Mouse (Mus musculus): Measurements from ENCODE around the gene Syncrip. TPM values are rescaled to one million over a fixed set of nuclear protein-coding genes. Genes with fewer than 3 reads are reported as not detected.

Gene Syncrip
- total and polyA plus RNA-seq, 3 experiments, result 125 to 162 (median 153) TPM

- Histone ChIP-seq H3K27ac (ENCODE audit: control insufficient read depth, low read depth, low read length) (peak overlapping the region; percentile 1; the same call in 1 of the 2 replicates), H3K9ac (ENCODE audit: control insufficient read depth, low read depth, low read length, poor library complexity, severe bottlenecking) (peak overlapping the region; percentile 39; the same call in 1 of the 2 replicates), H3K79me2 (ENCODE audit: control insufficient read depth, insufficient read depth, low read length, poor library complexity) (peaks cover 25% of the 10 kb centered on the region), H3K4me1 (ENCODE audit: control insufficient read depth in 1 of 2, insufficient read depth in 2 of 2, low read length in 2 of 2) (peaks cover 2 to 13% of the 10 kb centered on the region in 2 experiments), H3K9me3 (replicated peaks; ENCODE audit: insufficient read depth, low read length) (no peaks in the 10 kb centered on the region), H3K27me3 (ENCODE audit: control insufficient read depth in 1 of 2, insufficient read depth in 2 of 2, low read length in 2 of 2) (no peaks in the 10 kb centered on the region), H3K4me3 (ENCODE audit: control insufficient read depth in 1 of 2, insufficient read depth in 1 of 2, low read depth in 2 of 2, low read length in 2 of 2) (no peak overlapping the region), H3K36me3 (ENCODE audit: control insufficient read depth in 1 of 2, insufficient read depth in 2 of 2, low read length in 2 of 2) (peaks cover 4 to 26% of the 10 kb centered on the region in 2 experiments)
- DNase-seq (ENCODE audit: low read depth, low spot score), result no peak
- TF ChIP-seq CTCF (IDR thresholded peaks at IDR 0.05 in 2 of 3, conservative IDR thresholded peaks at IDR 0.05 in 1 of 3; ENCODE audit: control insufficient read depth in 1 of 3, insufficient read depth in 1 of 3, low read depth in 2 of 3, low read length in 3 of 3, poor library complexity in 1 of 3, severe bottlenecking in 1 of 3) (peak; percentile 8 to 44 (median 17); a peak in 4 of 6 replicates), ZMIZ1 (IDR thresholded peaks at IDR 0.05; ENCODE audit: low read depth, low read length) (no peak), MXI1 (IDR thresholded peaks at IDR 0.05; ENCODE audit: low read depth, low read length) (no peak), POLR2A (IDR thresholded peaks at IDR 0.05; ENCODE audit: control insufficient read depth in 1 of 2, insufficient read depth in 1 of 2, low read depth in 1 of 2, low read length in 2 of 2, poor library complexity in 1 of 2) (no peak), TCF12 (IDR thresholded peaks at IDR 0.05; ENCODE audit: low read depth, low read length) (no peak), CHD2 (IDR thresholded peaks at IDR 0.05; ENCODE audit: low read length) (no peak), MAZ (IDR thresholded peaks at IDR 0.05; ENCODE audit: low read depth, low read length) (no peak)
These were observed 42.0 kb upstream of the Syncrip start for GRCm38 (mm10) chr9:88524367-88524766.

DNA sequence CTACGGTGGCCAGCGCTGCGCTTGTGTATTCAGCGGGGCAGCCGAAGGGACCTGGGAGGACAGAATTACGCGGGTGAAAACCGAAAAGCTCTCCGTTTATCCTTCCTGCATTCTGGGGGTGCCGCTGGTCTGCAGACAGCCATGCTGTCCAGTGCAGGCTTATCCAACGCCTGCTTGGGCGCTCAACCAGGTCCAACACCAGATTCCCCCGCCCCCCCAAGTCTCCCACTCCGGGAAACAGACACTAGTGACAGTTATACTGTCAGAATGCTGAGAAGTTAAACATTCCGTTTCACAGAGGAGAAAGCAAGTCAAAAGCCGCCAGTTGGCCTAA is 40.9 kb upstream of the Syncrip start:
- Histone ChIP-seq H3K36me3 (ENCODE audit: control insufficient read depth in 1 of 2, insufficient read depth in 2 of 2, low read length in 2 of 2) (peaks cover 4 to 23% of the 10 kb centered on the region in 2 experiments), H3K4me1 (ENCODE audit: control insufficient read depth in 1 of 2, insufficient read depth in 2 of 2, low read length in 2 of 2) (peaks cover 2 to 8% of the 10 kb centered on the region in 2 experiments), H3K4me3 (ENCODE audit: control insufficient read depth in 1 of 2, insufficient read depth in 1 of 2, low read depth in 2 of 2, low read length in 2 of 2) (peak overlapping the region; percentile 75 to 82), H3K9ac (ENCODE audit: control insufficient read depth, low read depth, low read length, poor library complexity, severe bottlenecking) (peak overlapping the region; percentile 95), H3K27ac (ENCODE audit: control insufficient read depth, low read depth, low read length) (peak overlapping the region; percentile 97), H3K27me3 (ENCODE audit: control insufficient read depth in 1 of 2, insufficient read depth in 2 of 2, low read length in 2 of 2) (no peaks in the 10 kb centered on the region), H3K9me3 (replicated peaks; ENCODE audit: insufficient read depth, low read length) (no peaks in the 10 kb centered on the region), H3K79me2 (ENCODE audit: control insufficient read depth, insufficient read depth, low read length, poor library complexity) (peaks cover 25% of the 10 kb centered on the region)
- TF ChIP-seq JUND (IDR thresholded peaks at IDR 0.05; ENCODE audit: low read depth, low read length) (no peak), POLR2A (IDR thresholded peaks at IDR 0.05; ENCODE audit: control insufficient read depth in 1 of 2, insufficient read depth in 1 of 2, low read depth in 1 of 2, low read length in 2 of 2, poor library complexity in 1 of 2) (no peak; a peak in 1 of 4 replicates), ELF1 (IDR thresholded peaks at IDR 0.05; ENCODE audit: low read depth, low read length) (no peak), POLR2AphosphoS2 (IDR thresholded peaks at IDR 0.05; ENCODE audit: low read length) (no peak), ZNF384 (IDR thresholded peaks at IDR 0.05; ENCODE audit: low read depth, low read length) (no peak), MAFK (IDR thresholded peaks at IDR 0.05; ENCODE audit: borderline replicate concordance, low read depth, low read length) (no peak), TAL1 (IDR thresholded peaks at IDR 0.05; ENCODE audit: low read length) (no peak), UBTF (IDR thresholded peaks at IDR 0.05; ENCODE audit: borderline replicate concordance, insufficient read depth, low read depth, low read length) (0 out of 2 replicates have a peak, but pooled peaks have one; percentile 77), ETS1 (IDR thresholded peaks at IDR 0.05; ENCODE audit: low read depth, low read length) (0 out of 2 replicates have a peak, but pooled peaks have one; percentile 1)
- DNase-seq (ENCODE audit: low read depth, low spot score), result no peak

Measured in MEL (cell line).